Mouse (Mus musculus) brain, adult 10 weeks (tissue): ENCODE measurements around the gene Gm5565. TPM values are rescaled to one million over a fixed set of nuclear protein-coding genes. Genes with fewer than 3 reads are reported as not detected.

ENCODE experiments used
- polyA plus RNA-seq: library from polyadenylated mRNA; stranded (reverse); fragments of 350-450 nt; fragmentation: Illumina TruSeq; extraction: RNeasy Lipid Tissue Mini Kit (QIAGEN cat#74804); gene quantifications from one replicate; pipeline ENCODE4 v1.2.3, GENCODE M21; 2015; ENCODE audit warnings: low read depth, low replicate concordance

Gm5565 gene
- not detected for polyA plus RNA-seq

DNA sequence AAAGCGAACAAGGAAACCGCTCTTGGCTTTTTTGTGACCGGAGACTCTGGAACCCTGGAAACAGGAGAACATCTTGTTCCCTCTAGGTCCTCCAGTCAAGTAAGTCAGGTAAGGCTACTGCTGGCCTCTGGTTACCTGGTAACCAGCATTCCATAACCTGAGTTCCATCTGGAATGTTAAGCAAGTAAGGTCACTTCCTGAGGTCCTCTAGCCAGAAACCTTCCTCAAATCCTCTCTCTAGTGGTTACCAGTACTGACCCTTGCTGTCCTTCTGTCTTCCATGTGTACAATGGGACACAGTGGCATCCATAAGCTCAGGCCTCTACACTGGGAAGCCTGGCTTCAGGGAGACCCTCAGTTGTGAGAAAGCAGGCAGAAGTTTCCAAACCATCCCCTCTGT lies at the start of gene Gm5565:
Gene Gm5565, minus strand, starts transcription at position 101 of the 400 bp plus-strand sequence.

DNA sequence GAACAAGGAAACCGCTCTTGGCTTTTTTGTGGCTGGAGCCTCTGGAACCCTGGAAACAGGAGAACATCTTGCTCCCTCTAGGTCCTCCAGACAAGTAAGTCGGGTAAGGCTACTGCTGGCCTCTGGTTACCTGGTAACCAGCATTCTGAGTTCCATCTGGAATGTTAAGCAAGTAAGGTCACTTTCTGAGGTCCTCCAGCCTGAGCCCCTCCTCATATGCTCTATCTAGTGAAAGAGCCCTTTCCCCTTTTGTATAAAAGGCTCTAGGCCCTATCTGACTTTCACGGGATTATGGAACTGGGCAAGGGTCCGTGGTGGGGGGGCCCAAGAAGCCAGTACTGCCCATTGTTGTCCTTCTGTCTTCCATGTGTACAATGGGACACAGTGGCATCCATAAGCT lies 24.9 kb upstream of the Gm5565 start, which contains the start of gene 1700001J03Rik:
Gene 1700001J03Rik, minus strand, starts transcription at position 101 of the 400 bp plus-strand sequence.

GRCm38 (mm10) chr5:146170621-146171020 lies 10.3 kb upstream of the Gm5565 start, which contains the start of gene Gm6309:
Gene Gm6309, minus strand, starts transcription at chr5:146170721.

Other genes with a start within 250 kb of the Gm5565 start
- not detected for gene Cyp3a25, start 150.9 kb downstream of the Gm5565 start, polyA plus RNA-seq
- not detected for gene Cyp3a59, start 81.3 kb downstream of the Gm5565 start, polyA plus RNA-seq
- not detected for gene Gm6309, start 10.2 kb upstream of the Gm5565 start, polyA plus RNA-seq
- gene 1700001J03Rik, start 24.8 kb upstream of the Gm5565 start, polyA plus RNA-seq: not detected
- gene Rnf6, start 61.0 kb upstream of the Gm5565 start, polyA plus RNA-seq: 53.9 TPM
- 18.1 TPM for gene Cdk8, start 70.7 kb upstream of the Gm5565 start, polyA plus RNA-seq
- gene Wasf3, start 224.4 kb upstream of the Gm5565 start, polyA plus RNA-seq: 58.5 TPM